Mouse (Mus musculus) MEL (cell line): Measurements from ENCODE around the gene Mfsd1. TPM values are rescaled to one million over a fixed set of nuclear protein-coding genes. Genes with fewer than 3 reads are reported as not detected.

Source experiments
- DNase-seq: peaks from one replicate; pipeline ENCODE4 v3.0.0; 2011; ENCODE audit warnings: low read depth, low spot score
- H3K27ac ChIP-seq: 2 replicates; pipeline ENCODE4 v1.5.1; 2012; ENCODE audit warnings: low read depth, mild to moderate bottlenecking, control low read depth, low read length, moderate library complexity; ENCODE audit not compliant: control insufficient read depth
- H3K27me3 ChIP-seq, 2 experiments: fragments of 150-350 bp in 1 of 2; sonication (generic) in 1 of 2; 2 replicates each; pipeline ENCODE4 v1.6.1; 2012; ENCODE audit warnings: low read length in 2 of 2, mild to moderate bottlenecking in 2 of 2, improper control_type of control experiment in 1 of 2, moderate library complexity in 1 of 2; ENCODE audit not compliant: insufficient read depth in 2 of 2, control insufficient read depth in 1 of 2
- H3K36me3 ChIP-seq, 2 experiments: 2 replicates each; pipeline ENCODE4 v1.6.1; 2012 to 2014; ENCODE audit warnings: low read length in 2 of 2, improper control_type of control experiment in 1 of 2, inconsistent platforms in 1 of 2, mild to moderate bottlenecking in 1 of 2; ENCODE audit not compliant: insufficient read depth in 2 of 2, control insufficient read depth in 1 of 2
- H3K4me1 ChIP-seq, 2 experiments: fragments of 150-350 bp in 1 of 2; sonication (generic) in 1 of 2; 2 replicates each; pipeline ENCODE4 v1.6.1; 2012; ENCODE audit warnings: low read length in 2 of 2, improper control_type of control experiment in 1 of 2, mild to moderate bottlenecking in 1 of 2; ENCODE audit not compliant: insufficient read depth in 2 of 2, control insufficient read depth in 1 of 2
- H3K4me3 ChIP-seq, 2 experiments: fragments of 150-350 bp in 1 of 2; sonication (generic) in 1 of 2; 2 replicates each; pipeline ENCODE4 v1.5.1; 2012; ENCODE audit warnings: low read depth in 2 of 2, low read length in 2 of 2, mild to moderate bottlenecking in 2 of 2, moderate library complexity in 2 of 2, control low read depth in 1 of 2, improper control_type of control experiment in 1 of 2; ENCODE audit not compliant: control insufficient read depth in 1 of 2, insufficient read depth in 1 of 2
- H3K79me2 ChIP-seq: 2 replicates; pipeline ENCODE4 v1.6.1; 2012; ENCODE audit warnings: mild to moderate bottlenecking, low read length, moderate library complexity; ENCODE audit not compliant: control insufficient read depth, poor library complexity, insufficient read depth
- H3K9ac ChIP-seq: 2 replicates; pipeline ENCODE4 v1.6.1; 2012; ENCODE audit warnings: low read depth, mild to moderate bottlenecking, control low read depth, low read length, moderate library complexity; ENCODE audit not compliant: control insufficient read depth, poor library complexity, severe bottlenecking
- H3K9me3 ChIP-seq: fragments of 150-350 bp; sonication (generic); replicated peaks from 2 replicates; pipeline ENCODE4 v1.6.1; 2012; ENCODE audit warnings: mild to moderate bottlenecking, low read length, improper control_type of control experiment, moderate library complexity; ENCODE audit not compliant: insufficient read depth
- BHLHE40 ChIP-seq: IDR thresholded peaks from 2 replicates; pipeline ENCODE4 v1.6.1; 2012; ENCODE audit warnings: low read depth, mild to moderate bottlenecking, inconsistent platforms, low read length, improper control_type of control experiment, borderline replicate concordance
- EP300 ChIP-seq, 2 experiments: IDR thresholded peaks; 2 replicates each; pipeline ENCODE4 v1.6.1; 2011; ENCODE audit warnings: improper control_type of control experiment in 2 of 2, low read length in 2 of 2, low read depth in 1 of 2, mild to moderate bottlenecking in 1 of 2
- GABPA ChIP-seq: IDR thresholded peaks from 2 replicates; pipeline ENCODE4 v1.6.1; 2012; ENCODE audit warnings: low read depth, mild to moderate bottlenecking, inconsistent platforms, low read length, improper control_type of control experiment, moderate library complexity
- HCFC1 ChIP-seq: IDR thresholded peaks from 2 replicates; pipeline ENCODE4 v1.6.1; 2012; ENCODE audit warnings: low read depth, mild to moderate bottlenecking, inconsistent platforms, low read length, improper control_type of control experiment, moderate library complexity
- MAX ChIP-seq: IDR thresholded peaks from 2 replicates; pipeline ENCODE4 v1.6.1; 2011; ENCODE audit warnings: low read length, improper control_type of control experiment
- MEF2A ChIP-seq: IDR thresholded peaks from 2 replicates; pipeline ENCODE4 v1.6.1; 2014; ENCODE audit warnings: low read depth, mild to moderate bottlenecking, inconsistent platforms, low read length, improper control_type of control experiment; ENCODE audit not compliant: poor library complexity, insufficient replicate concordance, severe bottlenecking; ENCODE audit errors: extremely low read depth
- MXI1 ChIP-seq: IDR thresholded peaks from 2 replicates; pipeline ENCODE4 v1.6.1; 2011; ENCODE audit warnings: mild to moderate bottlenecking, low read depth, low read length, improper control_type of control experiment
- NRF1 ChIP-seq: IDR thresholded peaks from 2 replicates; pipeline ENCODE4 v1.6.1; 2014; ENCODE audit warnings: low read depth, mild to moderate bottlenecking, inconsistent platforms, low read length, improper control_type of control experiment, moderate library complexity; ENCODE audit not compliant: poor library complexity, insufficient read depth, severe bottlenecking
- POLR2A ChIP-seq, 2 experiments: IDR thresholded peaks; 2 replicates each; pipeline ENCODE4 v1.6.1; 2011 to 2012; ENCODE audit warnings: low read length in 2 of 2, mild to moderate bottlenecking in 2 of 2, control low read depth in 1 of 2, improper control_type of control experiment in 1 of 2, low read depth in 1 of 2, moderate library complexity in 1 of 2; ENCODE audit not compliant: control insufficient read depth in 1 of 2, insufficient read depth in 1 of 2, poor library complexity in 1 of 2
- POLR2AphosphoS2 ChIP-seq: IDR thresholded peaks from 2 replicates; pipeline ENCODE4 v1.6.1; 2011; ENCODE audit warnings: low read length, improper control_type of control experiment
- SIN3A ChIP-seq: IDR thresholded peaks from 2 replicates; pipeline ENCODE4 v1.6.1; 2012; ENCODE audit warnings: low read length, improper control_type of control experiment, inconsistent platforms
- SMC3 ChIP-seq: IDR thresholded peaks from 2 replicates; pipeline ENCODE4 v1.6.1; 2011; ENCODE audit warnings: low read depth, low read length, improper control_type of control experiment
- TAL1 ChIP-seq: IDR thresholded peaks from 2 replicates; pipeline ENCODE4 v1.6.1; 2012; ENCODE audit warnings: mild to moderate bottlenecking, inconsistent platforms, low read length, moderate library complexity, mixed read lengths
- TBP ChIP-seq: IDR thresholded peaks from 2 replicates; pipeline ENCODE4 v1.8.0; 2011; ENCODE audit warnings: low read depth, low read length, improper control_type of control experiment
- UBTF ChIP-seq: IDR thresholded peaks from 2 replicates; pipeline ENCODE4 v1.6.1; 2012; ENCODE audit warnings: low read depth, mild to moderate bottlenecking, inconsistent platforms, low read length, improper control_type of control experiment, moderate library complexity, borderline replicate concordance; ENCODE audit not compliant: insufficient read depth
- USF2 ChIP-seq, 2 experiments: IDR thresholded peaks; 2 replicates each; pipeline ENCODE4 v1.6.1; 2011 to 2012; ENCODE audit warnings: improper control_type of control experiment in 2 of 2, low read length in 2 of 2, borderline replicate concordance in 1 of 2, inconsistent platforms in 1 of 2, low read depth in 1 of 2, mild to moderate bottlenecking in 1 of 2; ENCODE audit not compliant: insufficient read depth in 1 of 2
- ZNF384 ChIP-seq: IDR thresholded peaks from 2 replicates; pipeline ENCODE4 v1.6.1; 2012; ENCODE audit warnings: low read depth, mild to moderate bottlenecking, inconsistent platforms, low read length, improper control_type of control experiment
- polyA plus RNA-seq, 2 experiments: library from polyadenylated mRNA; stranded (reverse) in 1 of 2; unstranded in 1 of 2; fragments of >175 nt in 1 of 2; fragments of >200 nt in 1 of 2; gene quantifications; 2 replicates each; pipeline versions ENCODE4 v1.2.1 to v1.2.4; 2012; ENCODE audit warnings: low replicate concordance in 2 of 2, low read depth in 1 of 2; ENCODE audit not compliant: insufficient read length in 2 of 2, insufficient read depth in 1 of 2, missing spikeins in 1 of 2
- total RNA-seq: library from RNA; depleted of rRNA; stranded (reverse); fragments of 300-350 nt; gene quantifications from 2 replicates; pipeline ENCODE4 v1.2.3, GENCODE M21; 2012

The Mfsd1 gene
- total and polyA plus RNA-seq, 3 experiments = 36.2 to 39.6 TPM; not detected in 1

DNA sequence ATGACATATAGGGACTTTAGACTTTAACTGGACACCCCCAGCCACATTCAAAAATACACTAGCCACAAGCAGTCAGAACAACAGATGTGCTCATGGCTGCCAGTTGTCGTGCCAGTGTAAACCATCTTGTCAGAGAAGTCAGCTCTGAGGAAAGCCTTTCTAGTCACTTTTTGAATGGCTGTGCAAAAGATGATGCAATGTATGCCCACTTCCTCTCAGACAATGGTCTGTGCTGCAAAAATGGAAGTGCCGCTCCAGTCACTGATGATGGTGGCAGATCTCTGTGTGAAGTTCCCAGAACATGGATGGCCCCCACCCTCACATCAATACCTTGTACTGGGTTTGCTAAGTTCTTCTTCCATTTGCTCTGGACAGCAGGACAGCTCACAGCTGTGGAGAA lies 6.3 kb upstream of the Mfsd1 start:
- no peak overlapping the region for H3K27ac ChIP-seq
- H3K9ac ChIP-seq = no peak overlapping the region
- no peaks in the 10 kb centered on the region for H3K27me3 ChIP-seq
- H3K4me1 ChIP-seq = no peaks in the 10 kb centered on the region
- H3K79me2 ChIP-seq = no peaks in the 10 kb centered on the region
- TF ChIP-seq MAX (no peak), GABPA (no peak), POLR2AphosphoS2 (no peak), SMC3 (no peak), USF2 (IDR thresholded peaks at IDR 0.05; ENCODE audit: borderline replicate concordance in 1 of 2, insufficient read depth in 1 of 2, low read depth in 1 of 2, low read length in 2 of 2) (no peak)
- TF ChIP-seq, all 39 proteins: peak for 0
- no peak overlapping the region for H3K4me3 ChIP-seq
- H3K9me3 ChIP-seq = no peaks in the 10 kb centered on the region
- H3K36me3 ChIP-seq = no peaks in the 10 kb centered on the region; a peak in 1 of 4 replicates
- DNase-seq = peak; percentile 7

DNA sequence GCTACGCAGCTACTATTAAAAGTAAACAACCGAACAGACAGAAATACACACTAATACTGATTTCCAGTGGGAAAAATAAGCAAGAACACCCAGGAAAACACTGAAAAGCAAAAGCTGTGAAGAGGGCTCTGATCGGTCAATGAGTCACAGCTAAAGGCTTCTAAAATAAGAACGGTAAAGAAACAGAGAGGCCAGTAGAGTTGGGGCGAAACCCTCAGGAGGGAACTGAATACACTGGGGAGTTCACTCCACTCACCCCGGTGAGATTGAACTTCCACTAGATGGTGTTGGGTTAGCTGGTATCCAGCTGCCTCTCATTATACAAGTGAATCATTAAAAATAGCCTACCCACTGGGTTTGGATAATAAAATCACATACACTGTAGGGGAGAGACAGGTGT lies 5.8 kb upstream of the Mfsd1 start:
- H3K9me3 ChIP-seq = no peaks in the 10 kb centered on the region
- peaks cover 0 to under 1% of the 10 kb centered on the region in 2 experiments; a peak in 1 of 4 replicates for H3K4me1 ChIP-seq
- TF ChIP-seq USF2 (IDR thresholded peaks at IDR 0.05; ENCODE audit: borderline replicate concordance in 1 of 2, insufficient read depth in 1 of 2, low read depth in 1 of 2, low read length in 2 of 2) (no peak), GABPA (no peak), UBTF (no peak), NRF1 (no peak), BHLHE40 (no peak), POLR2A (IDR thresholded peaks at IDR 0.05; ENCODE audit: control insufficient read depth in 1 of 2, insufficient read depth in 1 of 2, low read depth in 1 of 2, low read length in 2 of 2, poor library complexity in 1 of 2) (no peak), HCFC1 (no peak), TBP (no peak), SIN3A (no peak), TAL1 (no peak), MEF2A (no peak), EP300 (IDR thresholded peaks at IDR 0.05; ENCODE audit: low read depth in 1 of 2, low read length in 2 of 2) (no peak), MXI1 (no peak), ZNF384 (no peak)
- TF ChIP-seq, all 39 proteins: peak for 0
- no peak for DNase-seq
- H3K9ac ChIP-seq = no peak overlapping the region
- no peaks in the 10 kb centered on the region for H3K27me3 ChIP-seq
- no peaks in the 10 kb centered on the region; a peak in 1 of 4 replicates for H3K36me3 ChIP-seq
- no peak overlapping the region for H3K4me3 ChIP-seq
- H3K27ac ChIP-seq = no peak overlapping the region
- no peaks in the 10 kb centered on the region for H3K79me2 ChIP-seq
